ENCODE assay signal across 21 mouse cellular contexts in the genomic region with DNA sequence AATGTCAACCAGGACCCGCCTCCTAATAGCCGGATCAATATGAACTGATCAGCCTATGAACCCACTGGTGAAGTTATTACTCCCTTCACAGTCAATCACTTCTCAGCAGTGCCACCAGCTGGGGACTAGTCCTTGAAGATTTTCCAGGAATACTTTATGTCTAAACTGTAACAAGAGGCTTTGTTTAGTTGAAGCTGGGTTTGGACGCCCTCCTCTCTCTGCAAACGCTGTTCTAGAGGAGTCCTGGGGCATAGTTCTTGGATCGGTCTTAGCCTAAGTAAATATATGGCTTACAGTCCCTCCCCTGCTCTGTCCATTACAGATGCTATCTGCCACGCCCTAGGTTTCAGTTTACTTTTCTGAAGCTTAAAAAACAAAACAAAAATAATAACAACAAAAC.
DNase-seq lines count a peak whose midpoint lies in the region; ATAC-seq lines count a peak whose summit lies in the region.
"Had no signal": no experiment of that assay in that cellular context is flagged by ENCODE, and none has a peak within 500 bp of the region (broad histone marks: within the 10 kb centered on the region; RNA-seq: fewer than 3 reads in every experiment).

No protein-coding gene starts in this region.

- 0 out of 2 replicates have a peak overlapping the region, but pooled peaks have one; percentile 17 for H3K27ac ChIP-seq in midbrain, embryonic 10.5 days (replicated peaks)
- H3K27ac ChIP-seq in midbrain, embryonic 14.5 days (replicated peaks; ENCODE audit: low read depth, low read length) = no peak overlapping the region
- H3K27ac ChIP-seq in stomach, embryonic 15.5 days = no peak overlapping the region; the same call in 1 of the 2 replicates
- H3K27ac ChIP-seq: left cerebral cortex, adult 2 months; limb, embryonic 15.5 days; liver, embryonic 14.5 days; midbrain, embryonic 12.5 days had no signal

- H3K36me3 ChIP-seq in midbrain, embryonic 10.5 days = peaks cover 14% of the 10 kb centered on the region
- H3K36me3 ChIP-seq in midbrain, embryonic 14.5 days (ENCODE audit: control insufficient read depth, insufficient read depth, low read length) = no peaks in the 10 kb centered on the region
- no peaks in the 10 kb centered on the region for H3K36me3 ChIP-seq in stomach, embryonic 15.5 days
- H3K36me3 ChIP-seq: heart, embryonic 12.5 days; limb, embryonic 15.5 days; midbrain, embryonic 12.5 days had no signal

- no peak for ATAC-seq in midbrain, embryonic 14.5 days (ENCODE audit: low FRiP score, low TSS enrichment)
- peak; percentile 56; the same call in 1 of the 2 replicates for ATAC-seq in stomach, embryonic 15.5 days (ENCODE audit: insufficient read depth, low FRiP score, low read depth)
- ATAC-seq: forebrain, embryonic 16.5 days had no signal

- no peak overlapping the region for H3K9ac ChIP-seq in midbrain, embryonic 14.5 days (replicated peaks; ENCODE audit: low read length)
- H3K9ac ChIP-seq in stomach, embryonic 15.5 days = no peak overlapping the region
- H3K9ac ChIP-seq: heart, embryonic 12.5 days; limb, embryonic 15.5 days; liver, embryonic 14.5 days; midbrain, embryonic 12.5 days had no signal

- H3K9me3 ChIP-seq in midbrain, embryonic 10.5 days (replicated peaks) = no peaks in the 10 kb centered on the region
- no peaks in the 10 kb centered on the region for H3K9me3 ChIP-seq in midbrain, embryonic 14.5 days (ENCODE audit: control insufficient read depth, low read length)
- H3K9me3 ChIP-seq in stomach, embryonic 15.5 days = no peaks in the 10 kb centered on the region
- H3K9me3 ChIP-seq: heart, embryonic 12.5 days; limb, embryonic 15.5 days; midbrain, embryonic 12.5 days had no signal

- WGBS in midbrain, embryonic 10.5 days = 71% methylated on average over 6 of the region's 6 CpGs
- WGBS in midbrain, embryonic 14.5 days = 71% methylated on average over 6 of the region's 6 CpGs
- WGBS in stomach, embryonic 15.5 days = 36% methylated on average over 6 of the region's 6 CpGs

- H3K4me2 ChIP-seq in midbrain, embryonic 14.5 days (ENCODE audit: low read length) = no peak overlapping the region
- no peak overlapping the region for H3K4me2 ChIP-seq in stomach, embryonic 15.5 days
- H3K4me2 ChIP-seq: heart, embryonic 12.5 days; limb, embryonic 15.5 days; midbrain, embryonic 12.5 days had no signal

- no peak overlapping the region for H3K4me3 ChIP-seq in midbrain, embryonic 10.5 days
- H3K4me3 ChIP-seq in midbrain, embryonic 14.5 days (replicated peaks; ENCODE audit: low read depth, low read length) = no peak overlapping the region
- no peak overlapping the region for H3K4me3 ChIP-seq in stomach, embryonic 15.5 days (replicated peaks)
- H3K4me3 ChIP-seq: heart, embryonic 12.5 days; left cerebral cortex, adult 2 months; limb, embryonic 15.5 days; midbrain, embryonic 12.5 days had no signal

- peaks cover 58% of the 10 kb centered on the region for H3K4me1 ChIP-seq in midbrain, embryonic 10.5 days
- H3K4me1 ChIP-seq in midbrain, embryonic 14.5 days (ENCODE audit: control insufficient read depth, insufficient read depth, low read length) = peaks cover 7% of the 10 kb centered on the region; the same call in 1 of the 2 replicates
- H3K4me1 ChIP-seq in stomach, embryonic 15.5 days = peaks cover 9% of the 10 kb centered on the region; the same call in 1 of the 2 replicates

- DNase-seq in kidney, adult 9 months = peak; percentile 30
- DNase-seq in kidney, adult 11 months = no peak
- DNase-seq in midbrain, embryonic 10.5 days (ENCODE audit: low spot score) = no peak
- DNase-seq in midbrain, embryonic 14.5 days = no peak
- DNase-seq in lung, postnatal 10 days = peak; percentile 31
- no peak for DNase-seq in urinary bladder, postnatal 36 days (ENCODE audit: low spot score in 2 of 2)
- DNase-seq: adrenal gland, adult 8-10 months; cerebellum, adult 2 months; cerebellum, postnatal 25 days; gastrocnemius, postnatal 25 days; heart, adult 18-20 months; heart, postnatal 10 days; kidney, adult 8-10 months; layer of hippocampus, adult 9-11 months had no signal

- no peaks in the 10 kb centered on the region for H3K27me3 ChIP-seq in midbrain, embryonic 10.5 days (ENCODE audit: low read depth, poor library complexity, severe bottlenecking)
- H3K27me3 ChIP-seq in midbrain, embryonic 14.5 days (ENCODE audit: control insufficient read depth, insufficient read depth, low read length) = no peaks in the 10 kb centered on the region
- H3K27me3 ChIP-seq in stomach, embryonic 15.5 days (replicated peaks) = no peaks in the 10 kb centered on the region
- H3K27me3 ChIP-seq: heart, embryonic 12.5 days; limb, embryonic 15.5 days; midbrain, embryonic 12.5 days had no signal

Comparison
In these comparisons a context has a peak if more than half of its experiments do, and no peak if none do; other contexts are left out.
1. DNase-seq: peak in kidney, adult 9 months (single experiment) and lung, postnatal 10 days (single experiment); none in kidney, adult 11 months (single experiment), midbrain, embryonic 10.5 days (single experiment), midbrain, embryonic 14.5 days (single experiment) and urinary bladder, postnatal 36 days (0 of 2).